Mouse (Mus musculus): ENCODE measurements around the gene Tufm. TPM values are rescaled to one million over a fixed set of nuclear protein-coding genes. Genes with fewer than 3 reads are reported as not detected.

Gene Tufm
- polyA plus RNA-seq (2015; fragmentation: Nextera tagmentation; extraction: Ambion mirVana): 229 and 244 TPM in 2 replicates

GRCm38 (mm10) chr7:126487052-126487483 lies at the start of gene Tufm:
Gene Tufm (plus strand): TSS chr7:126487361.
- Histone ChIP-seq H3K9me3 (ENCODE audit: control insufficient read depth, low read length) (no peaks in the 10 kb centered on the region), H3K27me3 (replicated peaks; ENCODE audit: control insufficient read depth, insufficient read depth, low read length) (no peaks in the 10 kb centered on the region), H3K36me3 (ENCODE audit: control insufficient read depth, insufficient read depth, low read length) (no peaks in the 10 kb centered on the region), H3K4me1 (ENCODE audit: control insufficient read depth, insufficient read depth, low read length) (peaks cover 10% of the 10 kb centered on the region), H3K27ac (ENCODE audit: low read length) (peak within 1 kb of the TSS; percentile 83), H3K9ac (ENCODE audit: low read depth, low read length) (peak within 1 kb of the TSS; percentile 82), H3K4me3 (ENCODE audit: low read length) (peak within 1 kb of the TSS; percentile 74), H3K4me2 (ENCODE audit: low read depth, low read length) (peak within 1 kb of the TSS; percentile 77)
- peak; percentile 91 for ATAC-seq
- WGBS: under 1% methylated on average over 32 of the region's 32 CpGs

- H3K9me3 ChIP-seq (ENCODE audit: control insufficient read depth, low read length): no peaks in the 10 kb centered on the region
- ATAC-seq: no peak
- H3K4me1 ChIP-seq (ENCODE audit: control insufficient read depth, insufficient read depth, low read length): no peaks in the 10 kb centered on the region
- H3K4me2 ChIP-seq (ENCODE audit: low read depth, low read length): no peak overlapping the region
- no peak overlapping the region for H3K4me3 ChIP-seq (ENCODE audit: low read length)
- no peak overlapping the region for H3K27ac ChIP-seq (ENCODE audit: low read length)
- H3K36me3 ChIP-seq (ENCODE audit: control insufficient read depth, insufficient read depth, low read length): peaks cover 12% of the 10 kb centered on the region
- 80% methylated on average over 9 of the region's 9 CpGs for WGBS
- H3K9ac ChIP-seq (ENCODE audit: low read depth, low read length): no peak overlapping the region; the same call in 1 of the 2 replicates
- H3K27me3 ChIP-seq (replicated peaks; ENCODE audit: control insufficient read depth, insufficient read depth, low read length): no peaks in the 10 kb centered on the region
Measured at GRCm38 (mm10) chr7:126440134-126440533, 47.0 kb upstream of the Tufm start.

DNA sequence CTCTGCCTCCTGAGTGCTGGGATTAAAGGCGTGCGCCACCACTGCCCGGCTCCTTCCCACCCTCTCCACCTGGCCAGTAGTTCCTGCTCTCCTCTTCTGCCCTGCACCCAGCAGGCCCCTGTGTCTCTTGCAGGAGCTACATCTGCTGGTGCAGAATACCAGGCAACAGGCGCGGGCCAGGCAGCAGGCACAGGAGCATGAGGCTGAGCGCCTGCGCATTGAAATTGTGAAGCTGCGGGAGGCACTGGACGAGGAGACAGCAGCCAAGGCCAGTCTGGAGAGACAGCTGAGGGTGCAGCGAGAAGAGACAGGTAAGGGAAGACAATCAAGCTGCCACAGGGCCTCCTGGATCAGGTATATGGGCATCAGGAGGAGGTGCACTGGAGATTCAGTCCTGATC lies 43.2 kb upstream of the Tufm start:
- 92% methylated on average over 10 of the region's 10 CpGs for whole genome bisulfite sequencing
- ATAC-seq: no peak

GRCm38 (mm10) chr7:126444536-126444935 lies 42.6 kb upstream of the Tufm start:
- H3K27ac ChIP-seq (ENCODE audit: low read length): no peak overlapping the region
- no peak overlapping the region for H3K9ac ChIP-seq (ENCODE audit: low read depth, low read length)
- no peak overlapping the region for H3K4me2 ChIP-seq (ENCODE audit: low read depth, low read length)
- no peak for ATAC-seq
- WGBS: 92% methylated on average over 9 of the region's 9 CpGs
- H3K4me3 ChIP-seq (ENCODE audit: low read length): no peak overlapping the region
- H3K9me3 ChIP-seq (ENCODE audit: control insufficient read depth, low read length): no peaks in the 10 kb centered on the region
- peaks cover 18% of the 10 kb centered on the region for H3K36me3 ChIP-seq (ENCODE audit: control insufficient read depth, insufficient read depth, low read length)
- no peaks in the 10 kb centered on the region for H3K4me1 ChIP-seq (ENCODE audit: control insufficient read depth, insufficient read depth, low read length)
- no peaks in the 10 kb centered on the region for H3K27me3 ChIP-seq (replicated peaks; ENCODE audit: control insufficient read depth, insufficient read depth, low read length)

More for the DNA sequence above, 43.2 kb upstream of the Tufm start:
- Histone ChIP-seq H3K27ac (ENCODE audit: low read length) (no peak overlapping the region), H3K9me3 (ENCODE audit: control insufficient read depth, low read length) (no peaks in the 10 kb centered on the region), H3K9ac (ENCODE audit: low read depth, low read length) (no peak overlapping the region), H3K27me3 (replicated peaks; ENCODE audit: control insufficient read depth, insufficient read depth, low read length) (no peaks in the 10 kb centered on the region), H3K36me3 (ENCODE audit: control insufficient read depth, insufficient read depth, low read length) (peaks cover 18% of the 10 kb centered on the region), H3K4me1 (ENCODE audit: control insufficient read depth, insufficient read depth, low read length) (no peaks in the 10 kb centered on the region), H3K4me2 (ENCODE audit: low read depth, low read length) (no peak overlapping the region), H3K4me3 (ENCODE audit: low read length) (no peak overlapping the region)

- Histone ChIP-seq H3K4me1 (ENCODE audit: control insufficient read depth, insufficient read depth, low read length) (no peaks in the 10 kb centered on the region), H3K4me3 (ENCODE audit: low read length) (no peak overlapping the region), H3K4me2 (ENCODE audit: low read depth, low read length) (no peak overlapping the region), H3K9me3 (ENCODE audit: control insufficient read depth, low read length) (no peaks in the 10 kb centered on the region), H3K27me3 (replicated peaks; ENCODE audit: control insufficient read depth, insufficient read depth, low read length) (no peaks in the 10 kb centered on the region), H3K27ac (ENCODE audit: low read length) (no peak overlapping the region), H3K9ac (ENCODE audit: low read depth, low read length) (no peak overlapping the region), H3K36me3 (ENCODE audit: control insufficient read depth, insufficient read depth, low read length) (peaks cover 18% of the 10 kb centered on the region)
- ATAC-seq: no peak
- WGBS: 93% methylated on average over 15 of the region's 15 CpGs
Measured at GRCm38 (mm10) chr7:126445104-126445815, 41.9 kb upstream of the Tufm start.

DNA sequence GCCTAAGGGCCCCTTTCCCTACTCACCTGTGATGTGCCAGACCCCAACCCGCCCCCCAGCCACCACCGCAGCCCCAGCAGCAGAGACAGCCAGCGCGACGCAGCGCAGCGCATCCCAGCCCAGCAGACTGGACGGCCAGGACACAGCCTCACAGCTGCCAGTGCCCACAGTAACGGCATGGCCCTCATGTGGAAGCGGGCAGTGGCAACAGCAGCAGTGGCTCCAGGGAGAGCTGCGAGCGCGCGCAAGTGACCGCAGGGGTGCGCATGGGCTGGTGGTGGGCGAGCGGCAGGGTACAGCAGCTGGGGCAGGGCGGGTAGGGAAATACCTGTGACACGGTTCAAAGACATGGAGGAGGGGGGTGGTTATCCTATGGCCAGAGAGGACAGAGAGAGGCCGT lies 40.9 kb upstream of the Tufm start:
- Histone ChIP-seq H3K36me3 (ENCODE audit: control insufficient read depth, insufficient read depth, low read length) (peaks cover 18% of the 10 kb centered on the region), H3K27ac (ENCODE audit: low read length) (no peak overlapping the region), H3K4me1 (ENCODE audit: control insufficient read depth, insufficient read depth, low read length) (no peaks in the 10 kb centered on the region), H3K9ac (ENCODE audit: low read depth, low read length) (no peak overlapping the region), H3K27me3 (replicated peaks; ENCODE audit: control insufficient read depth, insufficient read depth, low read length) (no peaks in the 10 kb centered on the region), H3K4me3 (ENCODE audit: low read length) (no peak overlapping the region), H3K4me2 (ENCODE audit: low read depth, low read length) (no peak overlapping the region), H3K9me3 (ENCODE audit: control insufficient read depth, low read length) (no peaks in the 10 kb centered on the region)
- ATAC-seq: no peak
- 86% methylated on average over 21 of the region's 21 CpGs for WGBS

GRCm38 (mm10) chr7:126448481-126448880 lies 38.7 kb upstream of the Tufm start:
- WGBS: 93% methylated on average over 19 of the region's 19 CpGs
- H3K4me1 ChIP-seq (ENCODE audit: control insufficient read depth, insufficient read depth, low read length): no peaks in the 10 kb centered on the region
- H3K9me3 ChIP-seq (ENCODE audit: control insufficient read depth, low read length): no peaks in the 10 kb centered on the region

GRCm38 (mm10) chr7:126449991-126450390 lies 37.2 kb upstream of the Tufm start:
- Histone ChIP-seq H3K4me3 (ENCODE audit: low read length) (no peak overlapping the region), H3K9me3 (ENCODE audit: control insufficient read depth, low read length) (no peaks in the 10 kb centered on the region), H3K4me1 (ENCODE audit: control insufficient read depth, insufficient read depth, low read length) (no peaks in the 10 kb centered on the region), H3K36me3 (ENCODE audit: control insufficient read depth, insufficient read depth, low read length) (peaks cover 8% of the 10 kb centered on the region), H3K27ac (ENCODE audit: low read length) (no peak overlapping the region), H3K4me2 (ENCODE audit: low read depth, low read length) (no peak overlapping the region), H3K9ac (ENCODE audit: low read depth, low read length) (no peak overlapping the region), H3K27me3 (replicated peaks; ENCODE audit: control insufficient read depth, insufficient read depth, low read length) (no peaks in the 10 kb centered on the region)
- WGBS: 88% methylated on average over 18 of the region's 18 CpGs
- ATAC-seq: no peak

More at GRCm38 (mm10) chr7:126448481-126448880, 38.7 kb upstream of the Tufm start:
- no peak overlapping the region for H3K27ac ChIP-seq (ENCODE audit: low read length)
- no peak overlapping the region for H3K4me3 ChIP-seq (ENCODE audit: low read length)
- H3K9ac ChIP-seq (ENCODE audit: low read depth, low read length): no peak overlapping the region
- no peak for ATAC-seq
- no peaks in the 10 kb centered on the region for H3K27me3 ChIP-seq (replicated peaks; ENCODE audit: control insufficient read depth, insufficient read depth, low read length)
- no peak overlapping the region for H3K4me2 ChIP-seq (ENCODE audit: low read depth, low read length)
- H3K36me3 ChIP-seq (ENCODE audit: control insufficient read depth, insufficient read depth, low read length): peaks cover 15% of the 10 kb centered on the region

DNA sequence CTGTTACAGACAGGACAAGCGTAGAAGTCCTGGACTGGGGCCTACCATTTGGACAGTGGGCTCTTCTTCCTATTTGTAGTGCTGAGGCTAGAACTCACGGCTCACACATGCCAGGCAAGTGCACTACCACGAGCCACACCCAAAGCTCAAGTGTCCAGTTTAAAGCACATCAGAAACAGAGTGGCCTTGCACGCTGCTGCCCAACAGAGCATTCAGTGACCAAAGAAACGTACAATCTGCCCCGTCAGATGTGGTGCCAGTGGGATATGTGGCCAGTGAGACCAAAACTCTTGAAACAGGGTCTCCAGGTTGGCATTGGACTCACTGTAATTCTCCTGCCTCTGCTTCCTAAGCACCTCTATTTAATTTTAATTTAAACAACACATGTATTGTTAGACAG lies 36.5 kb upstream of the Tufm start:
- 91% methylated on average over 6 of the region's 6 CpGs for WGBS
- H3K4me2 ChIP-seq (ENCODE audit: low read depth, low read length): no peak overlapping the region
- no peaks in the 10 kb centered on the region for H3K4me1 ChIP-seq (ENCODE audit: control insufficient read depth, insufficient read depth, low read length)

More for the DNA sequence above, 36.5 kb upstream of the Tufm start:
- no peak overlapping the region for H3K4me3 ChIP-seq (ENCODE audit: low read length)
- no peak overlapping the region for H3K9ac ChIP-seq (ENCODE audit: low read depth, low read length)
- H3K27me3 ChIP-seq (replicated peaks; ENCODE audit: control insufficient read depth, insufficient read depth, low read length): no peaks in the 10 kb centered on the region
- no peak for ATAC-seq
- 0 out of 2 replicates have a peak, but pooled peaks cover 1% of the 10 kb centered on the region for H3K36me3 ChIP-seq (ENCODE audit: control insufficient read depth, insufficient read depth, low read length)
- no peaks in the 10 kb centered on the region for H3K9me3 ChIP-seq (ENCODE audit: control insufficient read depth, low read length)
- H3K27ac ChIP-seq (ENCODE audit: low read length): no peak overlapping the region
